Mouse (Mus musculus) lung, postnatal 0 days (tissue): Measurements from ENCODE around the gene Mad1l1.

Experiments
- CTCF ChIP-seq: IDR thresholded peaks from 2 replicates; pipeline ENCODE4 v1.5.1; 2016; ENCODE audit warnings: antibody characterized with exemption, mild to moderate bottlenecking
- EP300 ChIP-seq: IDR thresholded peaks from 2 replicates; pipeline ENCODE4 v1.6.1; 2016; ENCODE audit warnings: antibody characterized with exemption, mild to moderate bottlenecking, control low read depth

- TF ChIP-seq EP300, result no peak
- TF ChIP-seq CTCF, result no peak
Measured at GRCm38 (mm10) chr5:140167080-140167479, 154.3 kb downstream of the Mad1l1 start.
